Mouse (Mus musculus): Measurements from ENCODE around the gene Fbh1. TPM values are rescaled to one million over a fixed set of nuclear protein-coding genes. Genes with fewer than 3 reads are reported as not detected.

Fbh1 gene
- polyA plus RNA-seq, 1 experiment from 2014 or later, result 122 TPM

GRCm38 (mm10) chr2:11695867-11696266 lies 81.5 kb downstream of the Fbh1 start:
- 72% methylated on average over 2 of the region's 2 CpGs for WGBS
- Histone ChIP-seq H3K9me3 (ENCODE audit: control insufficient read depth, low read length) (no peaks in the 10 kb centered on the region), H3K4me1 (replicated peaks; ENCODE audit: control insufficient read depth, insufficient read depth, low read length) (no peaks in the 10 kb centered on the region), H3K4me2 (ENCODE audit: low read depth, low read length, severe bottlenecking) (no peak overlapping the region), H3K27me3 (ENCODE audit: control insufficient read depth, insufficient read depth, low read length) (no peaks in the 10 kb centered on the region), H3K4me3 (ENCODE audit: low read depth, low read length) (no peak overlapping the region), H3K9ac (ENCODE audit: low read length) (no peak overlapping the region), H3K36me3 (ENCODE audit: control insufficient read depth, insufficient read depth, low read length) (no peaks in the 10 kb centered on the region), H3K27ac (ENCODE audit: low read depth, low read length) (no peak overlapping the region)
- no peak for DNase-seq (ENCODE audit: low spot score)
- no peak for ATAC-seq (replicated peaks; ENCODE audit: low FRiP score)

GRCm38 (mm10) chr2:11694104-11694503 lies 83.3 kb downstream of the Fbh1 start:
- ATAC-seq (replicated peaks; ENCODE audit: low FRiP score), result no peak
- DNase-seq (ENCODE audit: low spot score), result no peak

GRCm38 (mm10) chr2:11693352-11693751 lies 84.0 kb downstream of the Fbh1 start:
- DNase-seq (ENCODE audit: low spot score) (no peak), ATAC-seq (replicated peaks; ENCODE audit: low FRiP score) (no peak)
- no peak overlapping the region for H3K4me3 ChIP-seq (ENCODE audit: low read depth, low read length)
- H3K27me3 ChIP-seq (ENCODE audit: control insufficient read depth, insufficient read depth, low read length), result no peaks in the 10 kb centered on the region
- H3K4me2 ChIP-seq (ENCODE audit: low read depth, low read length, severe bottlenecking), result no peak overlapping the region
- H3K9ac ChIP-seq (ENCODE audit: low read length), result no peak overlapping the region
- WGBS, result 92% methylated on average over 4 of the region's 4 CpGs
- no peaks in the 10 kb centered on the region for H3K36me3 ChIP-seq (ENCODE audit: control insufficient read depth, insufficient read depth, low read length)
- H3K9me3 ChIP-seq (ENCODE audit: control insufficient read depth, low read length), result no peaks in the 10 kb centered on the region
- H3K4me1 ChIP-seq (replicated peaks; ENCODE audit: control insufficient read depth, insufficient read depth, low read length), result no peaks in the 10 kb centered on the region
- no peak overlapping the region for H3K27ac ChIP-seq (ENCODE audit: low read depth, low read length)

More at GRCm38 (mm10) chr2:11694104-11694503, 83.3 kb downstream of the Fbh1 start:
- H3K9me3 ChIP-seq (ENCODE audit: control insufficient read depth, low read length), result no peaks in the 10 kb centered on the region
- H3K36me3 ChIP-seq (ENCODE audit: control insufficient read depth, insufficient read depth, low read length), result no peaks in the 10 kb centered on the region
- H3K4me2 ChIP-seq (ENCODE audit: low read depth, low read length, severe bottlenecking), result no peak overlapping the region
- H3K4me1 ChIP-seq (replicated peaks; ENCODE audit: control insufficient read depth, insufficient read depth, low read length), result no peaks in the 10 kb centered on the region
- H3K27ac ChIP-seq (ENCODE audit: low read depth, low read length), result no peak overlapping the region
- no peaks in the 10 kb centered on the region for H3K27me3 ChIP-seq (ENCODE audit: control insufficient read depth, insufficient read depth, low read length)
- no peak overlapping the region for H3K9ac ChIP-seq (ENCODE audit: low read length)
- WGBS, result 89% methylated on average over 2 of the region's 2 CpGs
- no peak overlapping the region for H3K4me3 ChIP-seq (ENCODE audit: low read depth, low read length)

Other genes with a start within 250 kb of the Fbh1 start
- gene Pfkfb3, start 223.5 kb downstream of the Fbh1 start, polyA plus RNA-seq (2014; fragmentation: Nextera tagmentation; extraction: Ambion mirVana), result 14.1 and 18.4 TPM in 2 replicates
- 200 and 205 TPM in 2 replicates for gene Rbm17, start 173.4 kb downstream of the Fbh1 start, polyA plus RNA-seq (2014; fragmentation: Nextera tagmentation; extraction: Ambion mirVana)
- not detected in 2 replicates for gene Gm17490, start 151.3 kb downstream of the Fbh1 start, polyA plus RNA-seq (2014; fragmentation: Nextera tagmentation; extraction: Ambion mirVana)
- gene Il2ra, start 134.8 kb downstream of the Fbh1 start, polyA plus RNA-seq (2014; fragmentation: Nextera tagmentation; extraction: Ambion mirVana), result not detected in 2 replicates
- 0.13 and 0.25 TPM in 2 replicates for gene Il15ra, start 72.3 kb downstream of the Fbh1 start, polyA plus RNA-seq (2014; fragmentation: Nextera tagmentation; extraction: Ambion mirVana)
- gene Ankrd16, start 294 bp upstream of the Fbh1 start, polyA plus RNA-seq (2014; fragmentation: Nextera tagmentation; extraction: Ambion mirVana), result 33.2 and 34.8 TPM in 2 replicates